Mouse (Mus musculus) kidney, adult 2 months (tissue): ENCODE results near the gene Scpep1.

Experiments
- CTCF ChIP-seq: fragments of 200-500 bp; conservative IDR thresholded peaks from 2 replicates; pipeline ENCODE4 v1.5.1; 2011; ENCODE audit warnings: low read depth, mild to moderate bottlenecking, control low read depth, low read length, moderate library complexity, mixed read lengths; ENCODE audit not compliant: insufficient read depth, insufficient read length
- POLR2A ChIP-seq: fragments of 200-500 bp; IDR thresholded peaks from one replicate; pipeline ENCODE4 v1.6.1; 2011; ENCODE audit warnings: low read depth, low read length, control low read depth

DNA sequence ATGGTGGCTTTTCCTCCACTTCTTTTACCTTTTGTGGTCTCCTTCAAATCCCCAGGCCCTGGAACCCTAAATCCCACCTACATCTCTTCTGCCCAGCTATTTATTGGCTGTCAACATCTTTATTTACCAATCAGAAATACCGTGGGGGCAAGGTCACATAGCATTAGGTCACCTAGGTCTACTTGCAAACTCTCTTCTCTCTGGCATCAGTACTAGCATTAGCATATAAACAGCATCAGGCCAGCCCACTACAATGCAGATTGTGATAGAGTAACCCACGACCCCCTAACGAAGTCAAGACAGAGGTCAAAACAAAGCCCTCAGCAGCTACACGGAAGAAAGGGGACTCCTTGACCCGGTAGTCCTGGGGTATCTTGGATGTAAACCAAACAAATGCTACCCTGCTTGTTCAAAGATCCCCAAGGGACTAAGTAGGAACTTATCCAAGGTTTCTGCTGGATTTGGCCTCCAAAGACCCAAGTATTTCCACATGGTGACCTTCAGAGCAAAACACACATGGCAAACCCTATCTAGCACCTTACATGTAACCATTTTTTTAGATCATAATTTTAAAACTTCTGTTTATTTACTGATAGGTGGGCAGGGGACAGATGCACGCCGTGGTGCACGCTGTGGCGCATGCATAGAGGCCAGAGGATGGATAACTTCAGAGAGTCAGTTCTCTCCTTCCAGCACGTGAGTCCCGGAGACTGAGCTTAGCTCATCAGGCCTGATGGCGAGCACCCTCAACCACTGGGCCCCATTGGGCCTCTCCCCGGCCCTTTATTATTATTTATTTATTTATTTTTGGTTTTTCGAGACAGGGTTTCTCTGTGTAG is 23.4 kb downstream of the Scpep1 start:
- TF ChIP-seq POLR2A (no peak), CTCF (no peak)
